Comparison of ENCODE assay signal across 15 mouse cellular contexts in the genomic region with DNA sequence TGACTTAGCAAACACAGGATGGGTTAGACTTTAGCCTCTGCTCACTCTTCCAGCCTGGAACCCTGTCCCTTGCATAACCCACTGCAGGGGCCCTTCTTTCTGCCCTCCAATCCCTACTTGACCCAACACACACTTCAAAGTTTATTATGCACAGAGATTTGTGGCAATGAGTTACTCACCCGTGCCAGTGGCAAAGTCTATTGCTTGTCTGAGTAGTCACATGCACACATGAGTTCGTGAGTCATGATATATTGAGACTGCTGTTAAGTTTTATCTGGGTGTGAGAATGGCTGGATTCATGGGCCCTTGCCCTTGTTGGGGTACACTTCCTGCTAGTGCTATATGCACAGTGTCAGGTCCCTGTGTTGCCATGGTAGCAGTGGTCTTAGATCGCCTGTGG.
DNase-seq lines count a peak whose midpoint lies in the region; ATAC-seq and TF ChIP-seq lines count a peak whose summit lies in the region.
"Had no signal": no experiment of that assay in that cellular context is flagged by ENCODE, and none has a peak within 500 bp of the region (broad histone marks: within the 10 kb centered on the region; RNA-seq: fewer than 3 reads in every experiment).

No protein-coding gene starts in this region.

- WGBS in liver, postnatal 0 days (ENCODE audit: insufficient replicate concordance) = 73% methylated on average over 3 of the region's 3 CpGs
- WGBS in liver, embryonic 12.5 days (ENCODE audit: insufficient replicate concordance) = 68% methylated on average over 3 of the region's 3 CpGs
- 29% methylated on average over 3 of the region's 3 CpGs for WGBS in intestine, postnatal 0 days
- WGBS in stomach, postnatal 0 days = 69% methylated on average over 3 of the region's 3 CpGs

- no peak overlapping the region for H3K9ac ChIP-seq in liver, postnatal 0 days (replicated peaks)
- no peak overlapping the region for H3K9ac ChIP-seq in liver, embryonic 12.5 days
- H3K9ac ChIP-seq in intestine, postnatal 0 days (ENCODE audit: low read depth, low read length) = no peak overlapping the region
- H3K9ac ChIP-seq in stomach, postnatal 0 days (ENCODE audit: low read length) = no peak overlapping the region
- H3K9ac ChIP-seq: forebrain, embryonic 15.5 days; midbrain, embryonic 12.5 days; neural tube, embryonic 12.5 days; stomach, embryonic 15.5 days had no signal

- peak; percentile 39 for ATAC-seq in liver, postnatal 0 days
- ATAC-seq in liver, embryonic 12.5 days = no peak
- ATAC-seq in intestine, postnatal 0 days = peak; percentile 98
- peak; percentile 89 for ATAC-seq in stomach, postnatal 0 days (ENCODE audit: low FRiP score, low TSS enrichment)
- ATAC-seq: forebrain, embryonic 15.5 days; hindbrain, postnatal 0 days had no signal

- no peak overlapping the region for H3K27ac ChIP-seq in liver, postnatal 0 days (ENCODE audit: low read depth)
- H3K27ac ChIP-seq in liver, embryonic 12.5 days = no peak overlapping the region
- H3K27ac ChIP-seq in intestine, postnatal 0 days (ENCODE audit: low read depth, low read length) = peak overlapping the region; percentile 73
- no peak overlapping the region for H3K27ac ChIP-seq in stomach, postnatal 0 days (replicated peaks)
- H3K27ac ChIP-seq: forebrain, embryonic 15.5 days; heart, embryonic 10.5 days; hindbrain, postnatal 0 days; midbrain, embryonic 12.5 days; neural tube, embryonic 12.5 days; stomach, embryonic 15.5 days had no signal

- no peaks in the 10 kb centered on the region for H3K9me3 ChIP-seq in liver, postnatal 0 days (ENCODE audit: low read length)
- 0 out of 2 replicates have a peak, but pooled peaks cover 6% of the 10 kb centered on the region for H3K9me3 ChIP-seq in liver, embryonic 12.5 days (replicated peaks)
- no peaks in the 10 kb centered on the region for H3K9me3 ChIP-seq in intestine, postnatal 0 days (ENCODE audit: control insufficient read depth)
- H3K9me3 ChIP-seq in stomach, postnatal 0 days (ENCODE audit: control insufficient read depth, low read length) = no peaks in the 10 kb centered on the region
- H3K9me3 ChIP-seq: forebrain, embryonic 15.5 days; heart, embryonic 10.5 days; midbrain, embryonic 12.5 days; neural tube, embryonic 12.5 days; stomach, embryonic 15.5 days had no signal

- no peak overlapping the region for H3K4me3 ChIP-seq in liver, postnatal 0 days (ENCODE audit: low read depth, low read length)
- no peak overlapping the region for H3K4me3 ChIP-seq in liver, embryonic 12.5 days
- no peak overlapping the region for H3K4me3 ChIP-seq in intestine, postnatal 0 days (ENCODE audit: low read depth, low read length)
- H3K4me3 ChIP-seq in stomach, postnatal 0 days (ENCODE audit: low read depth, low read length) = no peak overlapping the region
- H3K4me3 ChIP-seq: forebrain, embryonic 15.5 days; heart, embryonic 10.5 days; midbrain, embryonic 12.5 days; neural tube, embryonic 12.5 days; stomach, embryonic 15.5 days had no signal

- H3K27me3 ChIP-seq in liver, postnatal 0 days (ENCODE audit: insufficient read depth, low read length) = no peaks in the 10 kb centered on the region
- no peaks in the 10 kb centered on the region for H3K27me3 ChIP-seq in liver, embryonic 12.5 days (replicated peaks)
- no peaks in the 10 kb centered on the region for H3K27me3 ChIP-seq in intestine, postnatal 0 days (replicated peaks; ENCODE audit: control insufficient read depth, insufficient read depth, low read length)
- H3K27me3 ChIP-seq in stomach, postnatal 0 days (ENCODE audit: control insufficient read depth, insufficient read depth, low read length) = no peaks in the 10 kb centered on the region
- H3K27me3 ChIP-seq: forebrain, embryonic 15.5 days; midbrain, embryonic 12.5 days; neural tube, embryonic 12.5 days; stomach, embryonic 15.5 days had no signal

- peaks cover 4% of the 10 kb centered on the region; the same call in 1 of the 2 replicates for H3K4me1 ChIP-seq in liver, postnatal 0 days (ENCODE audit: insufficient read depth)
- no peaks in the 10 kb centered on the region for H3K4me1 ChIP-seq in liver, embryonic 12.5 days
- H3K4me1 ChIP-seq in intestine, postnatal 0 days (replicated peaks; ENCODE audit: control insufficient read depth, insufficient read depth, low read length) = peaks cover 3% of the 10 kb centered on the region; the same call in 1 of the 2 replicates
- 0 out of 2 replicates have a peak, but pooled peaks cover 3% of the 10 kb centered on the region for H3K4me1 ChIP-seq in stomach, postnatal 0 days (replicated peaks; ENCODE audit: control insufficient read depth, insufficient read depth)
- H3K4me1 ChIP-seq: midbrain, embryonic 12.5 days; neural tube, embryonic 12.5 days had no signal

- TF ChIP-seq EP300 in liver, postnatal 0 days (IDR thresholded peaks at IDR 0.05; ENCODE audit: low read depth) = 0 out of 2 replicates have a peak, but pooled peaks have one; percentile 21
- no peak for TF ChIP-seq EP300 in stomach, postnatal 0 days (optimal IDR thresholded peaks at IDR 0.05)

- TF ChIP-seq CTCF in liver, postnatal 0 days (IDR thresholded peaks at IDR 0.05; ENCODE audit: low read depth) = no peak
- no peak for TF ChIP-seq CTCF in intestine, postnatal 0 days (IDR thresholded peaks at IDR 0.05; ENCODE audit: low read depth)
- TF ChIP-seq CTCF in stomach, postnatal 0 days (IDR thresholded peaks at IDR 0.05; ENCODE audit: low read depth) = no peak

- no peak overlapping the region for H3K4me2 ChIP-seq in liver, postnatal 0 days (ENCODE audit: low read depth, low read length)
- no peak overlapping the region for H3K4me2 ChIP-seq in liver, embryonic 12.5 days
- H3K4me2 ChIP-seq in intestine, postnatal 0 days (replicated peaks; ENCODE audit: low read depth) = no peak overlapping the region
- no peak overlapping the region for H3K4me2 ChIP-seq in stomach, postnatal 0 days (replicated peaks; ENCODE audit: low read depth)
- H3K4me2 ChIP-seq: forebrain, embryonic 15.5 days; midbrain, embryonic 12.5 days; neural tube, embryonic 12.5 days; stomach, embryonic 15.5 days had no signal

- peaks cover 7% of the 10 kb centered on the region; the same call in 1 of the 2 replicates for H3K36me3 ChIP-seq in liver, postnatal 0 days (replicated peaks; ENCODE audit: insufficient read depth, low read length)
- H3K36me3 ChIP-seq in liver, embryonic 12.5 days = peaks cover 16% of the 10 kb centered on the region
- peaks cover 11% of the 10 kb centered on the region for H3K36me3 ChIP-seq in intestine, postnatal 0 days (ENCODE audit: control insufficient read depth, insufficient read depth)
- H3K36me3 ChIP-seq in stomach, postnatal 0 days (ENCODE audit: control insufficient read depth, insufficient read depth, low read length) = peaks cover 3% of the 10 kb centered on the region; the same call in 1 of the 2 replicates
- H3K36me3 ChIP-seq: forebrain, embryonic 15.5 days had no signal

- DNase-seq in liver, postnatal 0 days = no peak
- peak; percentile 62 for DNase-seq in kidney, postnatal 10 days
- peak; percentile 43 for DNase-seq in stomach, postnatal 0 days (ENCODE audit: low spot score)
- no peak for DNase-seq in layer of hippocampus, adult 9-10 months (ENCODE audit: low spot score)
- DNase-seq in testis, postnatal 14 days (ENCODE audit: low spot score) = no peak
- DNase-seq in lung, postnatal 14 days = no peak
- DNase-seq: embryo, embryonic 11 days had no signal

Comparison
In these comparisons a context has a peak if more than half of its experiments do, and no peak if none do; other contexts are left out.
1. DNase-seq: peak in kidney, postnatal 10 days (single experiment) and stomach, postnatal 0 days (single experiment); none in liver, postnatal 0 days (single experiment), layer of hippocampus, adult 9-10 months (single experiment), testis, postnatal 14 days (single experiment) and lung, postnatal 14 days (single experiment).